Mouse (Mus musculus): Measurements from ENCODE around the gene Cep164. TPM values are rescaled to one million over a fixed set of nuclear protein-coding genes. Genes with fewer than 3 reads are reported as not detected.

Cep164 gene
- polyA plus RNA-seq (2012): 73.3 and 85.0 TPM in 2 replicates

DNA sequence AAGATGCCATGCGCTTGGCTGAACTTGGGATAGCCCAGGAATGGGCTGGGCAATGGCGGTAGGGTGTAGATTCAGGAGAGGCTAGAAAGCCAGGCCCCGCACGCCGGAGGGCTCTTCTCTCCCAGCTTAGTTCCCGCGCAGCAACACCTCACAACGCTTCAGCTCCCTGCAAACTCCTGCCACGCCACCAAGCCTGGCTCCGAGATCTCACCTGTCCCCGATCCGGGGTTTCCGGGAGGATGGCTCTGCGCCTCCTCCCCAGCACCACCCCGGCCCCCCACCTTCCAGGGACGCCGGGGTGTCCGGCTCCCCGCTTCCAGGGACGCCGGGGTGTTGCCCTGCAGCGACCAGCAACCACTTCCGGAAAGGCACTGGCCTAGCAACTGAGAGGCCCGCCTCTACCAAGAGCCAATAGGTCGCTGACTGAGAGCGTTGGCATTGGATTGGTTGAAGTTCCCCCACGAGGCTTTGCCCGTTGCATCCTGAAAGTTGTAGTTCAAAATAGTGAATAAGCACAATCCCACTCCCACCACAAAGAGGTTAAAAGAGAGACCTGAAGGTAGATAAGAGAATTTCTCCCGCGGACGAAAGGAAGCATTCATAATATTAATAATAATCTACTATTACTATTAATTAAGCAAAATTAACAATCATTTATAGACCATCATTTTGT, at the start of gene Cep164:
Gene Cep164 (minus strand): TSS at position 401 of the 673 bp plus-strand sequence.
- TF ChIP-seq GATA1 (IDR thresholded peaks at IDR 0.05; ENCODE audit: low read length): no peak

DNA sequence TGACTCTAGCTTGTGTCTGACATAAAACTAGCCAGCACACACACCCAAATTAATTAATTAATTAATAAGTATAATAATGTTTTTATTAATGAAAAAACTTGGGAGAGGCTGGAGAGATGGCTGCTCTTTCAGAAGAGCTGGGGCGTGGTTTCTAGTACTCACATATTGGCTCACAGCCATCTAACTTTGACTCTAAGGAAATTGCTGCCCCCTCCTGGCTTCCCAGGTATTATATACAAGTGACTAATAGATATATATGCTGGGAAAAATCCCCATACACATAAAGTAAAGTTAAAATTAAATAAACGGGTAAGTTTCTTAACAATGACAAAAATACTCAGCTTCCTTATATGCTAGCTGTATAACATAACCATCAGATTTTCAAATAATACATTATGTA, 49.4 kb upstream of the Cep164 start:
- TF ChIP-seq GATA1 (IDR thresholded peaks at IDR 0.05; ENCODE audit: low read length): no peak

DNA sequence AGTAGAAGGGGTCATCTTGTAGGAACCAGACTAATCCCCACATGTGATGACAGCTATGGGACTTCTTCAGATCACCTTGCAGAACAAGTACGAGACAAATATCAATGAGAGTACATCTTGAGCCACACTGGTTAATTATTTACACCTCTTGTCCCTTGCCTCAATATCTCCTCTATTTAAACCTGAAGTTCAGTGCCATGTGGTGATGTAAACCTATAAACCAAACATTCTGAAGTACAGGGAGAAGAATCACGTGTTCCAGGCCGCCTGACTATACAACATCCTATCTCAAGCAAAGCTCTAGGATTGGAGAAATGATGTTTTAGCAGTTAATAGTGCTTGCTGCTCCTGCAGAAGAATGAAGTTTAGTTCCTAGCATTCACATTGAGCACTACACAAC, 41.8 kb upstream of the Cep164 start:
- TF ChIP-seq GATA1 (IDR thresholded peaks at IDR 0.05; ENCODE audit: low read length): no peak

DNA sequence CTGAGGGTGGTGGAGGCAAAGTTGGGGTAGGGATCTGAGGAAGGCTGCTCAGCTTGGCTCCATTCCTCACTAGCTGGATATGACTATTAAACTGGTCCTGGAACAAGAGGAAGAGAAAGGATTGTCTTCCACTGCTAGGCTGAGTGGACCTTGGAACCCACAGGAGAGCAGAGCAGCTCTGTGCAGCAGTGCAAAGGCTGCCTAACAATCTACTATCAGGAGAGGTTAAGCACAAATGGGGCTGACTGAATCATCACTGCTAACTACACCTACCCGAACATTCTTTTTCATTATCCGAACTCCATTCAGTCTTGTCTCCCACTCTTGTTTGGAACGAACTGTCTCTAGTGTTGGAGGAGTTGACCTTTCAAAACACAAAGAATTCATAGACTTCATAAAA, 40.7 kb upstream of the Cep164 start:
- TF ChIP-seq GATA1 (IDR thresholded peaks at IDR 0.05; ENCODE audit: low read length): no peak

GRCm38 (mm10) chr9:45861813-45862212, 33.3 kb upstream of the Cep164 start:
- TF ChIP-seq GATA1 (IDR thresholded peaks at IDR 0.05; ENCODE audit: low read length): no peak

GRCm38 (mm10) chr9:45859364-45859763, 30.9 kb upstream of the Cep164 start:
- no peak for TF ChIP-seq GATA1 (IDR thresholded peaks at IDR 0.05; ENCODE audit: low read length)

- no peak for TF ChIP-seq GATA1 (IDR thresholded peaks at IDR 0.05; ENCODE audit: low read length)
These were observed 25.6 kb upstream of the Cep164 start for GRCm38 (mm10) chr9:45854136-45854535.

DNA sequence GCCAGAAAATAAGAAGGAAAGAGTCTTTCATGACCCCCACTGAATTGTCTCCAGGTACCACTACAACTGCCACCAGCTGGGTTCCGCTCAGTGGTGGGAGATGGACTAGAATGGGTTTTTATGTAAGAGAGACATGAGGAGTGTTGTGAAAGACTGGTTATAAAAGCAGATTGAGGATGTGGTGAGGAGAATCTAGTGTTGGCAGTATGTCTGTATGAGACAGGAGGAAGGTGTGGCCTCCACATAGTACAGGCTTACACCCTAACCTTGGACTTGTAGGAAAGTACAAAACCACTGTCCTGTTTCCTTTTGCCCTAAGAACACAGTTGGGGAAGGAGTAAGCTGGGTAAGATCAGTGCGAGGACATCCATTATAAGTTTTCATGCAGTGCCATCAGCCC, 25.2 kb upstream of the Cep164 start:
- TF ChIP-seq GATA1 (IDR thresholded peaks at IDR 0.05; ENCODE audit: low read length): no peak

DNA sequence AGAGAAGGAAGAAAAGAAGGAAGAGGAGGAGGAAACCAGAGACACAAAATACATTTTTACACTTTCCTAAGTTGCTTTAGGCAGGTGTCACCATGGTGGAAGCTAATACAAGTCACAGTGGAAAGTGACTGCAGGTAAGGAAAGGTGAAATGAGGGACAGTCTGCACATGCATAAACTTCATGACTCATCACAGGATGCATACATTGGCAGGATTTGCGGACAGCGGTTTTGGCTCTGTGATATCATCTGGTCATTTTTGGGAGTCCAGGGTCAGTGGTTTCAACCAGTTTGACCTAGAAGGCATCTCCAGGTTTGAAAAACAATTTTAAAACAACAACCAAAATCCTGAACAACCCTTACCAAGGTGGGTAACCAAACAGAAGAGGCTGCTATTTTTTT, 23.3 kb upstream of the Cep164 start:
- no peak for TF ChIP-seq GATA1 (IDR thresholded peaks at IDR 0.05; ENCODE audit: low read length)

GRCm38 (mm10) chr9:45851330-45851729, 22.8 kb upstream of the Cep164 start:
- TF ChIP-seq GATA1 (IDR thresholded peaks at IDR 0.05; ENCODE audit: low read length): no peak

- TF ChIP-seq GATA1 (IDR thresholded peaks at IDR 0.05; ENCODE audit: low read length): no peak
These were observed 22.2 kb upstream of the Cep164 start for GRCm38 (mm10) chr9:45850528-45851155.

DNA sequence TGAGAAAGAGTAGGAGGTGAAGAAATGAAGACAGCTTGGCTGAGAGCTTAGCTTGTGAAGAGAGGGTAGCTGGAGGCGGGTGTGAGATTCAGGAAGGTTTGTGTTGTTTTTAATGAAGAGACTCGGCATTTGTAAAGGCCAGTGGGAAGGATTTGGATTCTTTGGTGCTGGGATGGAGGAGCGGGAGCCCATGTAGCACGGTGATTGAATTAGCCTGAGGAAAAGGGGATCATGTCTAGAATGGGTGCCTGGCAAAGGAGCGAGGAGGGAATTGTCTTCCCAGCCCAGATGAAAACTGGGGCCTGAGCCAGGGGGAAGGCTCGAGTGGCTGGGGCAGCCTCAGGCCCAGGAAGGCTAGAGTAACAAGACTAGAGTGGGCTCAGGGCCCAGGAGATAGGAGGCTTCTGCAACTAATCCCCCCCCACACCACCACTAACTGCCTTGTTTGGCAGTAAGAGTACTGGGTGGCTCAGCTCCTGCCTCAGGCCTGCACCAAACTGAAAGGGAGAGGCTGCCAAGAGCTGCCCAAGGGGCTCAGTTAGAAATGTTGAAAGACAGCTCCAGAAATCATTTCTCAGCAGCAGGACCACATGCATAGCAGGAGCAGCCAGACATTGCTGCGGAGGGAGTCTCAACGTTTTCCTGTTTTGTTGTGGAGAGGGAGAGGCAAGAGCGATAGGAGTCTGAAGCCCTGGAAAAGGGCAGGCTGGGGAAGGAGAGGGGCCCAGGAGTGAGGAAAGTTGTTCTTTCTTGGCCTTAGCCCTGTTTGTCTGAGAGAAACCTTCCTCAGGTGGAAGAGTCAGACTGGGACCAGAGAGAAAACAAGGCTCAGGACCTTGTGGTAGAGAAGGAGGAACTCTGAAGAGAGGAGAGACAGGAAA, 21.3 kb upstream of the Cep164 start:
- no peak for TF ChIP-seq GATA1 (IDR thresholded peaks at IDR 0.05; ENCODE audit: low read length)

- TF ChIP-seq GATA1 (IDR thresholded peaks at IDR 0.05; ENCODE audit: low read length): no peak
These were observed 18.5 kb upstream of the Cep164 start for GRCm38 (mm10) chr9:45846891-45847460.

GRCm38 (mm10) chr9:45845541-45845940, 17.1 kb upstream of the Cep164 start:
- no peak for TF ChIP-seq GATA1 (IDR thresholded peaks at IDR 0.05; ENCODE audit: low read length)

DNA sequence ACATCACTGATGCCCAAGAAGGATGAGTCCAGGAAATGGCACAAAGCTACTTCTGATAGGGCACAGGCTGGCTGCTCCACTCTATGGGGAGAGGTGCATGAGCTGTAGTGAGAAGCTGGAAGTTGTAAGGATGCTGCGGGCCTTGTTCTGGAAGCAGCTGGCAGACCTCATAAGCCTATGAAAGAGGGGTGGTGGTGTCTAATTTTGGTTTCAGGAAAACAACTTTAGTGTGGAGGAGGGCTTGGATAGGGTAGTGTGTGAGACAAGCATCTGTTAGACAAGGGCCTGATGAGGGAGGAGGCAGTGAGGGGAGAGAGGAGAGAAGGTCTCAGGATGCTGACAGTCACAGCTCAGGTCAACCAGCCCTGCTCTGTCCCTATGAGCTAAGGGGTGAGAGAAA, 15.3 kb upstream of the Cep164 start:
- no peak for TF ChIP-seq GATA1 (IDR thresholded peaks at IDR 0.05; ENCODE audit: low read length)

DNA sequence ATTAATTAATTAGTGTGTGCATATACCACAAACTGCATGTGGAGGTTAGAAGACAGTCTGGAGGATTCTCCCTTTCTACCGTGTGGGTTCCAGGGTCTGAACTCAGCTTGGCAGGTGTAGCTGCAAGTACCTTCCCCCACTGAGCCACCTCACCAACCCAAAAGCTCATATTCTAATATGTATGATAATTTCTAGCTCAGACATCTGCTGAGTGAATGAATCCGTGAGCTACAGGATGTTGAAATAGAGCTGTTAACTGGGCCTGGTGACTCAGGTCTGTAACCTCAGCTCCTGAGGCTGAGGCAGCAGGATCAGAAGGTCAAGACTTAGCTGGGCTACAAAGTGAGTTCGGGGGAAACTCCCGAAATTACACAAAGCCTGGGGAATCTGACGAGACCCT, 14.5 kb upstream of the Cep164 start:
- TF ChIP-seq GATA1 (IDR thresholded peaks at IDR 0.05; ENCODE audit: low read length): no peak
